Mouse (Mus musculus): Measurements from ENCODE around the gene Morf4l1.

DNA sequence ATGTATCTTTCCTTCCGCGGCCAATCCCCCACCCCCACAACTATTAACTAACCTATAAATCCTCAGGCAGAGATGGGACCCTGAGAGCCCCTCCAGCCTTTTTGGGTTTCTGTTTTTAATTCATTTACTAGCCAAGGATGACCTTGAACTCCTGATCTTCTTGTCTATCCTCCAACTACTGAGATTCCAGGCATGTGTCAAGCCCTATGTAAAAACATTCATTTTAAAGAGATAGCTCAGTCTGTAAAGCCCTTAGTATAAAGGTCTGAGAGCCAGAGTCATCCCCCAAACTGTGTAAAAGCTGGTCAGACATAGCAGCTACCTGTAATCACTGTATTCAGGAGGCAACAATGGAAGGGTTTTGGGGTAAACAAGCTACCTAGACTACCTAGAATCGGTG, 58.7 kb downstream of the Morf4l1 start:
- no peak for TF ChIP-seq CTCF (IDR thresholded peaks at IDR 0.05; ENCODE audit: low read depth, low read length)
- TF ChIP-seq GATA1 (IDR thresholded peaks at IDR 0.05; ENCODE audit: borderline replicate concordance, low read length): no peak
- no peak for TF ChIP-seq GATA2 (IDR thresholded peaks at IDR 0.05; ENCODE audit: borderline replicate concordance, low read depth, low read length)
- TF ChIP-seq TAL1 (conservative IDR thresholded peaks at IDR 0.05; ENCODE audit: low read depth, low read length): no peak
- TF ChIP-seq POLR2AphosphoS5 (IDR thresholded peaks at IDR 0.05; ENCODE audit: insufficient replicate concordance, low read depth, low read length): no peak
